Mouse (Mus musculus): ENCODE measurements around the gene Carns1. TPM values are rescaled to one million over a fixed set of nuclear protein-coding genes. Genes with fewer than 3 reads are reported as not detected.

Carns1 gene
- polyA plus RNA-seq, 1 experiment = 0.46 TPM

- no peak for TF ChIP-seq GATA1 (IDR thresholded peaks at IDR 0.05; ENCODE audit: low read length)
Observed at GRCm38 (mm10) chr19:4166678-4167476, 8.4 kb downstream of the Carns1 start.

- no peak for TF ChIP-seq GATA1 (IDR thresholded peaks at IDR 0.05; ENCODE audit: low read length)
Observed at GRCm38 (mm10) chr19:4164721-4165120, 10.6 kb downstream of the Carns1 start.

GRCm38 (mm10) chr19:4164100-4164499, 11.2 kb downstream of the Carns1 start:
- TF ChIP-seq GATA1 (IDR thresholded peaks at IDR 0.05; ENCODE audit: low read length) = no peak

- no peak for TF ChIP-seq GATA1 (IDR thresholded peaks at IDR 0.05; ENCODE audit: low read length)
Observed at GRCm38 (mm10) chr19:4163543-4163887, 11.8 kb downstream of the Carns1 start.

GRCm38 (mm10) chr19:4162646-4163542, 12.4 kb downstream of the Carns1 start, which contains the start of gene Rps6kb2:
Rps6kb2 (minus strand) TSS chr19:4163354.
- no peak for TF ChIP-seq GATA1 (IDR thresholded peaks at IDR 0.05; ENCODE audit: low read length)

- TF ChIP-seq GATA1 (IDR thresholded peaks at IDR 0.05; ENCODE audit: low read length) = no peak
Observed at GRCm38 (mm10) chr19:4159049-4159448, 16.2 kb downstream of the Carns1 start.

DNA sequence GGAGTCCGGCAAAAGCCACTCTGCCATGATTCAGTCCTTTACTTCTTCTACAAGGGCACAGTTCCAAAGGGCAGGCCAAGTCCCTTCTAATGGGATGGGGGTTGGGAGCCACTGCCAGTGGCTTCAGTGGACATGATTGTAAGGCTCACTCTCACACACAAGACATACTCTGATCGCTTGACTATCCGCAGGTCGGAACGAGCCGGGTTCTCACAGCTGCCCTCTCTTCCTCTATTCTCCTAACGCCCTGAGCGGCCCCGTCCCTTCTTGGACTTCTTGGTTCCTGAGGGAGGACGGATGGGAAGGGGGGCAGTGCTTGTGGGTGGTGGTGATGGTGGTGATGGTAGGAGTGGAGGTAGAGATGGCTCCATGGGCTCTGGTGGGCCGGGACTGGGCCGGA, 18.5 kb downstream of the Carns1 start:
- no peak for TF ChIP-seq GATA1 (IDR thresholded peaks at IDR 0.05; ENCODE audit: low read length)

DNA sequence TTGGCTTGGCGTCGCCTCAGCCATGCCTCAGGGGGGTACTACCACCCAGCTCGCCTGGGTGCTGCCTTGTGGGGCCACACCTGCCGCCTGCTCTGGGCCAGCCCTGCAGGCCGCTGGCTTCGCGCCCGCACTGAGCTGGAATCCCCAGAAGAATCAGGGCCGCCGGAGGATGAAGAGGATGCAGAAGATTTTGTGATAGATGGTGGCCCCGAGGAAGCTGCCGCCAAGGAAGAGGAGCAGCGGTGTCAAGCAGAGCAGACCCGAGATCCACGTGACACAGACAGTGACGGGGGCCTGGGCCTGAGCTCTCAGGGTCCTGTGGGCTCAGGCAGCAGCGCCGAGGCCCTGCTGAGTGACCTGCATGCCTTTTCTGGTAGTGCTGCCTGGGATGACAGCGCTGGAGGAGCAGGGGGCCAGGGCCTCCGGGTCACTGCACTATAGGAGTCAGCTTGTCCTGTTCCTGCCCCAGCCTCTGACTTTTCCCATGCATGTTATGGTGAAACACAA, 19.2 kb downstream of the Carns1 start:
- no peak for TF ChIP-seq GATA1 (IDR thresholded peaks at IDR 0.05; ENCODE audit: low read length)

DNA sequence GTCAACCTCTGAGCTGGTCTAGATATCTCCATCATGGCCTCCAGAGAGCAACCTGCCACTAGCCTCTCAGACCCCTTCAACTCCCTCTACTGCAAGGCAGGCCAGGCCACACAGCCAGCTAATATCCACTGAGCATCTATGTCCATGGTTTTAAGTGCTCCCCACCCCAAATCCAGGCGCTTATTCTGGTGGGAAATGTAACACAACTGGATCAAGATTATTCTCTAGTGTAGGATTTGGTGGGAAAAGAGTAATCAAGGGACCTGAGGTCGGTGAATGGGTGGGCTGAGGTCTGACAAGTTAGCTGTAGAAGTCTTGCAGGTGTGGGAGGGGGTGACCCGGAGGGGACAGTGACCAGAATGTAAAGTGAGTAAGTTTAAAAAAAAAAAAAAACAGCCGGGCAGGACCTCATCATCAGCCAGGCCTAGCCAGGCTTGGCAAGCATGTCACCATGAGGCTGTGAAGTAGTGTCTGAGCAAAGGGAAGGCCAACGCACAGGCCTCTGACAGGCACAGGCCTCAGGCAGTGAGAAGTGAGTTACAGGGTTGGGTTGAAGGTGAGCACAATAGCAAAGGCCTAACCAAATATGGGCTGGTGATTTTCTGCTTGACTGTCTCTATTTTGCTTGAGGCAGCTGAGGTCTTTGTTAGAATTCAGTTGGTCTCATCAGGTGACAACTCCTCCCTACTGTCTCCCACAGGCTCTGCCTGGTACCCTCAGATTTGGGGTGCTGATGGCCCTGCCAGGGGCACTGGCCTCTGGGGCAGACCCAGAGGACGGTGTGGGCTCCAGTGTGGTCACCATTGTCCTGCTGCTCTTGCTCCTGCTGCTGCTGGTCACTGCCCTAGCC, 19.8 kb downstream of the Carns1 start:
- no peak for TF ChIP-seq GATA1 (IDR thresholded peaks at IDR 0.05; ENCODE audit: low read length)

- TF ChIP-seq GATA1 (IDR thresholded peaks at IDR 0.05; ENCODE audit: low read length) = no peak
Observed at GRCm38 (mm10) chr19:4154437-4155222, 20.6 kb downstream of the Carns1 start.

- no peak for TF ChIP-seq GATA1 (IDR thresholded peaks at IDR 0.05; ENCODE audit: low read length)
Observed at GRCm38 (mm10) chr19:4153232-4153654, 22.0 kb downstream of the Carns1 start, which contains the start of gene Ptprcap. Ptprcap (plus strand) TSS chr19:4153604.

GRCm38 (mm10) chr19:4152445-4153231, 22.6 kb downstream of the Carns1 start:
- TF ChIP-seq GATA1 (IDR thresholded peaks at IDR 0.05; ENCODE audit: low read length) = no peak

- no peak for TF ChIP-seq GATA1 (IDR thresholded peaks at IDR 0.05; ENCODE audit: low read length)
Observed at GRCm38 (mm10) chr19:4151898-4152297, 23.4 kb downstream of the Carns1 start.

DNA sequence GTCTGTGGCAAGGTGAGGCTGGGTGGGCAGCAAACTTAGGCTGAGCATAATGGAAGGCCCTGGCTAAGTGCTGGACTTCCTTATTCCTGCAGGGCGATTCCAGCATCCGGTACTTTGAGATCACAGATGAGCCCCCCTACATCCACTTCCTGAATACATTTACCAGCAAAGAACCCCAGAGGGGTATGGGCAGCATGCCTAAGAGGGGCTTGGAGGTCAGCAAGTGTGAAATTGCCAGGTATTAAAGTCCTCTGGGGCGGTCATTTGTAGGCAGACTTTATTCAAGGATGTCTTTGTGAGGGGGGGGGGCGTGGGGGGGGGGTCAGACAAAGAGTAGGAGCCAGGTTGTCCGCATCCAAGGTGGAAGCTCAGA, 23.8 kb downstream of the Carns1 start:
- TF ChIP-seq GATA1 (IDR thresholded peaks at IDR 0.05; ENCODE audit: low read length) = no peak
